Mouse (Mus musculus) stomach, postnatal 0 days (tissue): ENCODE measurements around the gene Ccdc9b.

Source experiments
- CTCF ChIP-seq: IDR thresholded peaks from 2 replicates; pipeline ENCODE4 v1.5.1; 2016; ENCODE audit warnings: antibody characterized with exemption, low read depth, mild to moderate bottlenecking, moderate library complexity
- EP300 ChIP-seq: optimal IDR thresholded peaks from 2 replicates; pipeline ENCODE3; 2016; ENCODE audit warnings: antibody characterized with exemption

- TF ChIP-seq EP300: no peak
- TF ChIP-seq CTCF: no peak
These were observed 6.4 kb downstream of the Ccdc9b start for GRCm38 (mm10) chr2:118756103-118756502.
